Mouse (Mus musculus) forebrain, postnatal 0 days (tissue): Measurements from ENCODE around the gene Socs7. TPM values are rescaled to one million over a fixed set of nuclear protein-coding genes. Genes with fewer than 3 reads are reported as not detected.

Source experiments
- ATAC-seq: fragments of 200-750 bp; cut with Nextera tagmentation; 2 replicates; pipeline ENCODE4 v1.8.0; 2017; ENCODE audit warnings: mild to moderate bottlenecking, moderate library complexity
- DNase-seq: peaks from one replicate; pipeline ENCODE4 v3.0.0-alpha.2; 2015
- H3K27ac ChIP-seq: fragments of 300-500 bp; sonication (generic); 2 replicates; pipeline ENCODE4 v1.5.1; 2014; ENCODE audit warnings: low read depth, mild to moderate bottlenecking, antibody characterized with exemption, low read length, moderate library complexity, mixed read lengths
- H3K27me3 ChIP-seq: fragments of 300-500 bp; sonication (generic); 2 replicates; pipeline ENCODE4 v1.6.1; 2014; ENCODE audit warnings: mild to moderate bottlenecking, low read length, mixed read lengths; ENCODE audit not compliant: insufficient read depth
- H3K36me3 ChIP-seq: fragments of 300-500 bp; sonication (generic); 2 replicates; pipeline ENCODE4 v1.6.1; 2014; ENCODE audit warnings: mild to moderate bottlenecking, moderate library complexity; ENCODE audit not compliant: insufficient read depth
- H3K4me1 ChIP-seq: fragments of 300-500 bp; sonication (generic); 2 replicates; pipeline ENCODE4 v1.6.1; 2014; ENCODE audit warnings: antibody characterized with exemption; ENCODE audit not compliant: insufficient read depth
- H3K4me2 ChIP-seq: fragments of 300-500 bp; sonication (generic); 2 replicates; pipeline ENCODE4 v1.6.1; 2014; ENCODE audit warnings: low read depth, mild to moderate bottlenecking, moderate library complexity
- H3K4me3 ChIP-seq: fragments of 300-500 bp; sonication (generic); 2 replicates; pipeline ENCODE4 v1.5.1; 2014; ENCODE audit warnings: low read depth, low read length, mixed read lengths
- H3K9ac ChIP-seq: fragments of 300-500 bp; sonication (generic); 2 replicates; pipeline ENCODE4 v1.6.1; 2014; ENCODE audit warnings: mild to moderate bottlenecking
- H3K9me3 ChIP-seq: fragments of 300-500 bp; sonication (generic); 2 replicates; pipeline ENCODE4 v1.6.1; 2016; ENCODE audit warnings: low read length
- CTCF ChIP-seq: sonication (generic); IDR thresholded peaks from 2 replicates; pipeline ENCODE4 v1.5.1; 2016; ENCODE audit warnings: antibody characterized with exemption, control low read depth, low read depth
- WGBS: fragments of 180-500 bp; shearing (Covaris S2); extraction: QIAGEN DNeasy Blood & Tissue Kit; methylation state at CpG from one replicate; pipeline ENCODE4 v1.1.7; 2014; 5-methylcytosine and 5-hydroxymethylcytosine counted together
- polyA plus RNA-seq: library from polyadenylated mRNA; unstranded; fragments of >200 nt; fragmentation: Nextera tagmentation; extraction: Ambion mirVana; gene quantifications from 2 replicates; pipeline ENCODE4 v1.2.1, GENCODE M21; 2015
- total RNA-seq: library from RNA; depleted of rRNA; stranded (reverse); fragments of >200 nt; gene quantifications from 2 replicates; pipeline ENCODE4 v1.2.3, GENCODE M21; 2014

Socs7 gene
- total and polyA plus RNA-seq, 2 experiments from 2014 or later, result 6.4 to 64.3 TPM

DNA sequence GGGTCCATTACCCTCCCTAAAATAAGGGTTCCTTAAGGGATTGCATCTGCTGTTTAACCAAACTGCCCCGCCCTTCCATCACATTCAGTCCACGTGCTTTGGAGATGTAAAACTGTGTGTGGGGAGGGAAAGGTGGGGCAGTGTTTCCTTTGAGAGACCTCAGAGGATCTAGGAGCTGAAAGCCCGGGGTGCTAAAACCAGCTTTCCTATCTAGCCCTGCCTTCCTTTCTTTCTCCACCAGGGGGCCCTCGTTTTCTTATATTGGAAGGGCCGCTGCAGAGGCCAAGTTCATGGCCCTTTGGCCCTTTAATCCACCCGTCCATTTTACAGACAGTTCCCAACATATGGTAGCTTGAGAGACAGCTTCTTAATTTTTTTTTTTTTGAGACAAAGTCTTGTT lies 45.8 kb downstream of the Socs7 start:
- H3K27me3 ChIP-seq, result no peaks in the 10 kb centered on the region
- H3K36me3 ChIP-seq, result 0 out of 2 replicates have a peak, but pooled peaks cover 4% of the 10 kb centered on the region
- H3K27ac ChIP-seq, result no peak overlapping the region
- no peak for ATAC-seq
- WGBS, result 0% methylated on average over 6 of the region's 6 CpGs
- no peak overlapping the region for H3K4me2 ChIP-seq
- peaks cover 17% of the 10 kb centered on the region; the same call in 1 of the 2 replicates for H3K4me1 ChIP-seq
- DNase-seq, result peak; percentile 71
- peak overlapping the region; percentile 2; the same call in 1 of the 2 replicates for H3K9ac ChIP-seq
- no peak overlapping the region for H3K4me3 ChIP-seq
- peak; percentile 71 for TF ChIP-seq CTCF
- no peaks in the 10 kb centered on the region for H3K9me3 ChIP-seq

DNA sequence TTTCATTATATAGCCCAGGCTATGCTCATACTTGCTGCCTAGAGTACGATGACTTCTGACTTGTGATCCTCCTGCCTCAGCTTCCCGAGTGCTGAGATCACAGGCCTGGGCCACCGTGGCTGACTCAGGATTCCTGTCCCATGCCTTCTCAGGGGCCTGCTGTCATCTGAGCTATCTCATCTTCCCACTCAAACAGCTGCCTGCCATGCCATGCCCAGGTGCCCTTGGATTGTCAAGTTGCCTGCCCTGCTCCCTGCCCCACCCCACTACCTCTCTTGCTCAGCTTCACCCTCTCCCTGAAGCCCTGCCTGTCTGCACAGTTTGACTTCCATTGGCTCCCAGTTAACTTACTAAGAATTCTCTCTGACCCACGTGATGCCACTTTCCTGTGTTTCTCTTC lies 48.6 kb downstream of the Socs7 start:
- peaks cover 16% of the 10 kb centered on the region; the same call in 1 of the 2 replicates for H3K4me1 ChIP-seq
- 90% methylated on average over 4 of the region's 4 CpGs for WGBS
- no peak for TF ChIP-seq CTCF

DNA sequence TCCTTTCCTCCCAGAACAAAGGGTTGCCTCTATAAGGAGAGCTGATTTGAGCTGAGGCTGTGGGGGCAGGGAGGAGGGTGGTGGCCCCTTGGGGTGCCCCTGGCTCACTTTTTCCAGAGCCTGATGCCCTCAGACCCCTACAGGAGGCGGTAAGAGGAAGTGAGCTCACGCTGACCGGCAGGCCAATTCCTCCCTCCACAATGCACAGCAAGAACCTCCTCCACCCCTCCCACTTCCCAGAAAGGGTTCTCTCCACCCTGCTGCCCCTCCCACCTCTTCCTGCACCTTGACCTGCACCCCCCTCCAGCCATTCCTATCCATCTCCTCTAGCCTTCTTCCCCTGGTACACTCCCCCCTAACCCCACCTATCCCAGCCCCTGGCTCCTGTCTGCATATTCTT lies 49.8 kb downstream of the Socs7 start:
- Histone ChIP-seq H3K4me3 (no peak overlapping the region), H3K4me2 (no peak overlapping the region), H3K4me1 (0 out of 2 replicates have a peak, but pooled peaks cover 5% of the 10 kb centered on the region), H3K27me3 (no peaks in the 10 kb centered on the region), H3K36me3 (0 out of 2 replicates have a peak, but pooled peaks cover 4% of the 10 kb centered on the region), H3K9me3 (no peaks in the 10 kb centered on the region), H3K9ac (no peak overlapping the region), H3K27ac (no peak overlapping the region)
- DNase-seq (no peak), ATAC-seq (no peak)
- TF ChIP-seq CTCF, result no peak
- WGBS, result 35% methylated on average over 3 of the region's 3 CpGs

More for the DNA sequence above, 48.6 kb downstream of the Socs7 start:
- Histone ChIP-seq H3K9me3 (no peaks in the 10 kb centered on the region), H3K9ac (no peak overlapping the region), H3K27ac (no peak overlapping the region), H3K27me3 (no peaks in the 10 kb centered on the region), H3K4me3 (no peak overlapping the region), H3K36me3 (0 out of 2 replicates have a peak, but pooled peaks cover 4% of the 10 kb centered on the region), H3K4me2 (no peak overlapping the region)
- ATAC-seq (no peak), DNase-seq (no peak)

DNA sequence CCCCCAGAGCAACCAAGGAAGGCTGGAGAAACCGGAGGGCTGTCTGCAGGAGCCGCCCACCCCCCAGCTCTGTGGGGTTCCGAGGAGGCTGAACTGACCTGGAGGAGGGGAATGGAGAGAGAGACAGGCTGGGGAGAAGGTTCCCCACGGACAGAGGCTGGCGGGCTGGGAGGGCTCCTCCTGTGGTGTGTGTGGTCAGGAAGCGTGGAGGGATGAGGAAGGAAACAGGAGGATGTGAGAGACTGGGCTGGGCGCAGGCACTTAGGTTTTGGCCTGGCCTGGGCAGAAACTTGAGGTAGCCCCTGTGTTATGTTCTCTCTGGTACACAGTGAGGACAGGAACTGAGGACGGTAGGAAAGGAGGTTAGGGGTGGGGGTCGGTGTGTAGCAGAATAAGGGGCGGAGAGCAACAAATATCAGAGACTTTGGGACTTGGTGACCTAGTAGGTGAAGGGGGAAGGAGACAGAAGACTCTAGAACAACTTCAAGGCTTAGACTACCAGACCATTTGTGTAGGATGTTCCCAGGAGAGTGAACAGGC lies 50.5 kb downstream of the Socs7 start:
- TF ChIP-seq CTCF, result no peak
- 0 out of 2 replicates have a peak, but pooled peaks cover 5% of the 10 kb centered on the region for H3K4me1 ChIP-seq
- H3K36me3 ChIP-seq, result 0 out of 2 replicates have a peak, but pooled peaks cover 4% of the 10 kb centered on the region
- H3K4me3 ChIP-seq, result no peak overlapping the region
- H3K27ac ChIP-seq, result no peak overlapping the region
- H3K9me3 ChIP-seq, result no peaks in the 10 kb centered on the region
- 49% methylated on average over 10 of the region's 10 CpGs for WGBS
- H3K9ac ChIP-seq, result no peak overlapping the region
- ATAC-seq (no peak), DNase-seq (no peak)
- no peaks in the 10 kb centered on the region for H3K27me3 ChIP-seq
- H3K4me2 ChIP-seq, result no peak overlapping the region

DNA sequence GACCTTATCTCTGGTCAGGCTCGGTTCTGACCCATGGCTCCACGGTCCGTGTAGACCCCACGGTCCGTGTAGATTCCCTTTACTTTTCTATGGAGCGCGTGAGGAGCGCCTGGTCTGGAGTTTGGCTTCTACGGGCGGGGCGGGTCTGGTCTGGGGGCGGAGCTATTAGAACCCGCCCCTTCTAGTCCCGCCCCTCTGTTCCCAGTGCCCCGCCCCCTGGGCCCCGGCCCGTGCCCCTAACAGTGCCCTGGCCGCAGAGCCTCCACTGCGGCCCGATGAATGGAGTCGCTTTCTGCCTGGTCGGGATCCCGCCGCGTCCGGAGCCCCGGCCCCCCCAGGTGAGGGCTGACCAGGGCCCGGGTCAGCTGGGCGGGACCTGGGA lies 53.0 kb downstream of the Socs7 start, which contains the start of gene Arhgap23:
Arhgap23 (plus strand) TSS at position 204 of the 382 bp plus-strand sequence.
- 3% methylated on average over 29 of the region's 29 CpGs for WGBS
- no peak for TF ChIP-seq CTCF
- H3K27me3 ChIP-seq, result no peaks in the 10 kb centered on the region
- H3K4me3 ChIP-seq, result peak within 1 kb of the TSS; percentile 38
- H3K27ac ChIP-seq, result peak within 1 kb of the TSS; percentile 23
- H3K9me3 ChIP-seq, result no peaks in the 10 kb centered on the region
- peak within 1 kb of the TSS; percentile 49 for H3K4me2 ChIP-seq
- 0 out of 2 replicates have a peak, but pooled peaks cover 5% of the 10 kb centered on the region for H3K4me1 ChIP-seq
- H3K36me3 ChIP-seq, result no peaks in the 10 kb centered on the region
- ATAC-seq (peak; percentile 76), DNase-seq (no peak)
- H3K9ac ChIP-seq, result peak within 1 kb of the TSS; percentile 28; the same call in 1 of the 2 replicates

DNA sequence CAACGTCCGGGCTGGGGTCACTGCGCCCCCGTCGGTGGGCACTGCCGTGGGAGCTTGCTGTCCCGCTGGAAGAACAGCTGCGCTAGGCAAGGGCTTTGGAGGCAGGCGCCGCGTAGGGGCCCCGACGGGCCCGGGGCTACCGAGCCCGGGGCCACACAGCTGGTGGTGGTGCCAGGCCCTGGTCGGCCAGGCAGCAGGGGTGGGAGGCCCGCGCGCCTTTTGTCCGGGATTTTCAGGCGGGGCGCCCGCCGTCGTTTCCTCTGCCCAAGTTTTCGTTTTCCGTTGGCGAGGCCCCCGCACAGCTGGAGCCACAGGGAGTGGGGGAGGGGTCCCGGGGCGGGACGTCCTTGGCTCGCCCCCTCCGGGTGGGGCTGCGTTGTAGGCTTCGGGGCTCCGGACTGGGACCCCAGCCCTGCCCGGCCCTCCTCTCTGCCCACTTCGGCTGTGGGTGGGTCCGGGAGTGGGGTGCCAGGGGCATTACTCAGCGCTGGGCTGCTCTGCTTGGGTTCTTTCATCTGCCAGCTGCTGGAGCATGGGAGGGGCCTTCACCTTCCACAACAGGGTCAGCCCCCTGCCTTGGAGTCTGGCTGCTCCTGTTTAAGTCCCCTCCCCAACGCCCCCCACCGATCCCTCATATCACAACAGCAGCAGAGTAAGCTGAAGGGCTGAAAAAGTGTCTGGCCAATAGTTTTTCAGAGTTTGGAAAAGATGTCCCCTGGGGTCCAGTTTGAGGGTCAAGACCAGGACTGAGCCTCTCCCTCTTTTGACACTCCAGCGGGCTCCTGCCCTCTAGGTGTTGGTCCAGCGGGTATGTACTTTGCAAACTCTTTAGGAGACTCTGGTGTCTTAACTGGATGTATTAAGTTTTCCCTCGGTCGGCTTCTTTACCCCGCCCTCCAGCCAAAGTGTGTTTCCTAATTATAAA lies 53.6 kb downstream of the Socs7 start:
- peak overlapping the region; percentile 49 for H3K4me2 ChIP-seq
- WGBS, result 7% methylated on average over 47 of the region's 49 CpGs
- TF ChIP-seq CTCF, result no peak
- no peaks in the 10 kb centered on the region for H3K9me3 ChIP-seq
- peak overlapping the region; percentile 23 for H3K27ac ChIP-seq
- peak overlapping the region; percentile 38 for H3K4me3 ChIP-seq
- H3K4me1 ChIP-seq, result 0 out of 2 replicates have a peak, but pooled peaks cover 5% of the 10 kb centered on the region
- ATAC-seq (peak; percentile 40), DNase-seq (no peak)
- H3K36me3 ChIP-seq, result no peaks in the 10 kb centered on the region
- H3K9ac ChIP-seq, result peak overlapping the region; percentile 28; the same call in 1 of the 2 replicates
- H3K27me3 ChIP-seq, result no peaks in the 10 kb centered on the region

DNA sequence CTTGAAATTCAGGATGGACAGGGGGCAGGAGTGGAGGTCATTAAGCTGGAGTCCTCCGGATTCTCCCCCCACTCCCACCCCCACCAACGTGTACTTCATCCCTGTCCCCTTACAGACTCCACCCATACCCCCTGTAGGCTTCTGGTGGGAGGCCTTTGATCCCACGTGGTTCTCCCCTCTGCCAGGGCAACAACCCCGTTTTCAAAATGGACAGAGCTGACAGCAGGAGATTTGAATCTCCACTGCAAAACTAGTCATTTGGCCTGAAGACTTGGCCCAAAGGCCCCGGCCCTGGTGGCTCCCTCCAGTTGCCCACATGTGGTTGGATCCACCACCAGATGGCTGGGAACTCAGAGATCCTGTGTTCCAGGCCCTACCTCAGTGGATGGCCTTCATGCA lies 54.3 kb downstream of the Socs7 start:
- Histone ChIP-seq H3K36me3 (no peaks in the 10 kb centered on the region), H3K4me3 (no peak overlapping the region), H3K4me2 (no peak overlapping the region), H3K9me3 (no peaks in the 10 kb centered on the region), H3K9ac (no peak overlapping the region), H3K27ac (no peak overlapping the region), H3K4me1 (0 out of 2 replicates have a peak, but pooled peaks cover 5% of the 10 kb centered on the region), H3K27me3 (no peaks in the 10 kb centered on the region)
- no peak for TF ChIP-seq CTCF
- ATAC-seq (no peak), DNase-seq (no peak)
- 11% methylated on average over 5 of the region's 5 CpGs for WGBS
